Mouse (Mus musculus) frontal cortex, postnatal 36 days (tissue): ENCODE measurements around the gene Tmem30c.
"Not testable (repeated sequence)": the region's sequence is repeated elsewhere in the genome, so short reads cannot be mapped to it uniquely, and the experiment has no call there.

Experiments
- DNase-seq, 2 experiments: peaks; one replicate each; pipeline ENCODE4 v3.0.0; 2022; ENCODE audit warnings: low spot score in 2 of 2

Gene Tmem30c

DNA sequence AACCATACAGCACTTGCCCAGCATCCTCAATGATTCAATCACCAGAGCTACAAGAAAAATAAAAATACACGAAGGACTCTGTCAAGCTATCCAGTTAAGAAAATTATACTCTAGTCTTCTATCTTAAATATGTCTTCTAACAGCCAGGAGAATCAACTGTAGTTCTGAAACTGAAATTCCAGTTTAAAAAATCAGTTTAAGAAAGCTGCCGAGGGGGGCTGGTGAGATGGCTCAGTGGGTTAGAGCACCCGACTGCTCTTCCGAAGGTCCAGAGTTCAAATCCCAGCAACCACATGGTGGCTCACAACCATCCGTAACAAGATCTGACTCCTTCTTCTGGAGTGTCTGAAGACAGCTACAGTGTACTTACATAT is 60.7 kb downstream of the Tmem30c start:
- DNase-seq: not testable (repeated sequence)

DNA sequence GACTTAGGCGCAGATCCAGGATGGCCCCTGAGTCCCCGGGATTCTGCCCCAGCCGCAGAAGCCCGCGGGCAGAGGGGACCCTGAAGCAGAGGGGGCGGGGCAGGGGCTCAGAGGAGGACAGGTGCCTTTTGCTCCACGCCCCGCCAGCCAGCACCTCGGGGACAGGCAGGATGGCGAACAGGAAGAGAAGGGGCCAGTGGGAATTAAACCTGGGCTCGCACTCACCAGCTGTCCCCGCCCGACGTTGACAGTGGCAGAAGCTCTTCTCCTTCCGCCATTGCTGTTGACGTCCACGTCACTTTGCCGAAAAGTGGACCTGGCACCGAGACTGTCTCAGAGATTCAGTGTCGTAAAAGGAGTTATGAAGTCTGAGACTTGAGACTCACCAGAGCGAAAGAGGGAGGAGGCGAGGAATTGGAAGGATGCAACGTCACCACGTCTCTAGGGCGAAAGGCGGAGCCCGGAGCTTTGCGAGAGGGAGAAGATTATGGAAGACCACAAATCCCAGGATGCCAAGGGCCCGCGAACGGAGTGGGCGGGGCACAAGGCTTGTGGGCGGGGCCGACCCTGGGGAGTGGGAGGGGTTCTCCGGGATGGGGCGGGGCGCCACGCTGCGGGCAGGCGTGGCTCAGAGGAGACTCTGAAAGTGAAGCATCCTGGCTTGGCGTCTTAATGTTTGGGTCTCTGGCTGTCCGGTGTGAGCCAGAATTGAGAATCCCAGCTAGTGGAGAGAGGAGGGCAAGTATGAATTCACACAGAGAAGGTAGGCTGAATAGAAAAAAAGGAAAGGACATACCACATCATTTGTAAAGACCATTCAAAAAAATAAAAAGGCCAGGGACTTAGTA is 61.4 kb downstream of the Tmem30c start, which contains the start of gene Tbc1d23:
Gene Tbc1d23, minus strand, starts transcription at position 416 of the 848 bp plus-strand sequence.
- peak; percentile 96 to 98 for DNase-seq

DNA sequence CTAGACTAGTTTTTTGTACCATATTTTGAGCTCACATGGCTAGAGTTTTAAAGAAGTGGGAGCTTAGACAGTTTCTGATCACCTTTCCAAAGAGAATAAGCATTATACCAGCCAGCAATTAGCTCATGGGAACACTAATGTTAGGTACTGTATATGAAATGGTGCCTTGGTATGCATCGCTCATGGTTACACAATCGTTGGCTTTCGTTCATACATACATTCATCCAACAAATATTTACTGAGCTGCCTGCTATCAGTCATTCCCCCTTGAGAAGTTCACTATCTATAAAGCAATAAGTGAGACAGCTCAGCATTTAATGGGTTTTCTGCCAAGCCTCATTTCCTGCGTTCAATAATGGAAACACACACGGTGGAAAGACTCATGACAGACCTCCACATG is 66.2 kb downstream of the Tmem30c start:
- no peak for DNase-seq

DNA sequence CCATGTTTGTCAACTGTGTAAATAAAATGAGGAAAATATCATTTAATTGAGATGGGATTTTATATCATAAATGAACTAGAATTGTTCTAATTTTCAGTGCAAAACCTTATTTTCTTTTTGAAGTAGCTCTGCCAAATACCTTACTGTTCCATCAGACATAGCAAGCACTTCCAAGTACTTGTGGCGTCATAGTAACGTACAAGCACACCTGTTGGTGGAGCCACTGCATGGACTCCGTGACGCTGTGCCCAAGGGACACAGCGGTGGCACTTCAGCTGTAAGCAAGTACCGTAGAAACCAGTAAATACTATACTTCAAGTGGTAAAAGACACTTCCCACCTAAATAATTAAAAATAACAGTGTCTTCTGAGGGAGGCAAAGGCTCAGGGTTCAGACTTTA is 72.3 kb downstream of the Tmem30c start:
- DNase-seq: no peak
